Mouse (Mus musculus) retina, postnatal 1 day (tissue): ENCODE measurements around the gene Nudt3.
A peak's percentile ranks its signal among the peaks of the same experiment; 100 is the strongest.

Experiments
- DNase-seq: peaks from one replicate; pipeline ENCODE4 v3.0.0-alpha.2; 2012

Gene Nudt3

GRCm38 (mm10) chr17:27596376-27597190, 26.7 kb downstream of the Nudt3 start:
- no peak for DNase-seq

- DNase-seq = no peak
Measured at GRCm38 (mm10) chr17:27595659-27596375, 27.5 kb downstream of the Nudt3 start.

GRCm38 (mm10) chr17:27592565-27592910, 30.8 kb downstream of the Nudt3 start:
- DNase-seq = no peak

GRCm38 (mm10) chr17:27591826-27592564, 31.3 kb downstream of the Nudt3 start:
- DNase-seq = no peak

DNA sequence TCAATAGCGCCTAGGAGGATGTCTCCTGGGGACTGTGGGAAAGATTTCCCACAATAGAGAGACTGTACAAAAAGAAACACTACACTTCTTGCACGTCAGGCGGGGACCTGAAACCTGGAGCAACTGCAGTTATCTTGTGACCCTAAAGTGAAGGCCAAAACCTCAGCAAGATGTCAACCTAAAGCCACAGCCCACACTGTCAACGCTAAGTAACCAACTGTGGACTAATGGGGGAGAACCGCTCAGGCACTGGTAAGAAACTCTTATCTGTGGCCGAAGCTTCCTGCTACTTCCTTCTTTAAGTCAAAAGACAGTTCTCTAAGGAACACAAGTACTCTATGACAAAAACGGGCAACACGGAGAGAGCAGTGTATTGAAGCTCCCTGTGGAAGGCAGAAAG, 35.1 kb downstream of the Nudt3 start:
- DNase-seq = no peak

- no peak for DNase-seq
Measured at GRCm38 (mm10) chr17:27587252-27587651, 36.0 kb downstream of the Nudt3 start.

DNA sequence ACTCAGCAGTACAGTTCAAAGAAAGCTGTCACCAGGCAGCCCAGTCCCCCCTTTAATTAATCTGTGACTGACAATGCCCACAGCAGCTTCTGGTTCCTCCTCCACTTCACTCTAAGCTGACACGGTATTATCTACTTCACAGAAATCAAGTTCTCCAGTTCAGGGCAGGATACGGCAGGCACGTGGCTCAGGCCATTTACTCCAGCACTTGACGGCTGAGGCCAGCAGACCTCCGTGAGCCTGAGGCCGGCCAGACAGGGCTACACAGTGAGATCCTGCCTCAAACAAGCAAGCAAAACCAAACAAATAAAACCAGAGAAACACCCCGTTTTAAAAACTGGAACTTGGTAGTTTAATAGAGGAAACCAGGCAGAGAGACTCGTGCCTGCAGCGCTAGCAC, 36.6 kb downstream of the Nudt3 start:
- DNase-seq = no peak

DNA sequence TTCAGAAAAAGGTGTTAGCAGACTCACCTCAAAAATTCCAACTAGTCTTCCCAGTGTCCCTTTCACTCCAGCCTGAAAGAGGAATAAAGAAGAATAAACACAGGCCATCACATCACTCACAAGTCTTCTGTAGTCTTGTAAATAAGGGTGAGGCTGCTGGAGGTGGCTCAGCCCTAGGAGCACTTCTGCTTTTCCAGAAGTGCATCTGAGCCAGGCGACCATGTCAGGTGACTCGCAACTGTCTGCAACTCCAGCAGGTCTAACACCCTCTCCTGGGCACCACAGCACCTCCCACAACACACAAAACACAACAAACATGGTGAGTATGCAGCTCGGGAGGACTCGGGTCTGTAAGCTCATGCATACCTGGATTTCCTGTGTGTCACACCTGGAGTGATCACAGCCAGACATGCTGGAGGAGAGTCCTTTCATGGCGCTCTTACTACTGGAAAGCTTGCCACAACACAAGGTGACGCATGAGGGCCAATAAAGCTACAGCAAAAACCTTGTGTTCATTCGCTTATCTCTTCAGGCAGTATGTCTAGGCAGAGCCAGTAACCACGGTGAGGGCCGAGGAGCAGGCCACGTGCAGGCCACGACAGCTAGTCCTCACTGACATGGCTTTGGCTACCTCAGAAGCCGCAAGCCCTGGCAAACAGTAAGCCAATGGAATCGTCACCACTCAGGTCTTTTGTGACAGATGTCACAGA, 40.0 kb downstream of the Nudt3 start:
- no peak for DNase-seq

DNA sequence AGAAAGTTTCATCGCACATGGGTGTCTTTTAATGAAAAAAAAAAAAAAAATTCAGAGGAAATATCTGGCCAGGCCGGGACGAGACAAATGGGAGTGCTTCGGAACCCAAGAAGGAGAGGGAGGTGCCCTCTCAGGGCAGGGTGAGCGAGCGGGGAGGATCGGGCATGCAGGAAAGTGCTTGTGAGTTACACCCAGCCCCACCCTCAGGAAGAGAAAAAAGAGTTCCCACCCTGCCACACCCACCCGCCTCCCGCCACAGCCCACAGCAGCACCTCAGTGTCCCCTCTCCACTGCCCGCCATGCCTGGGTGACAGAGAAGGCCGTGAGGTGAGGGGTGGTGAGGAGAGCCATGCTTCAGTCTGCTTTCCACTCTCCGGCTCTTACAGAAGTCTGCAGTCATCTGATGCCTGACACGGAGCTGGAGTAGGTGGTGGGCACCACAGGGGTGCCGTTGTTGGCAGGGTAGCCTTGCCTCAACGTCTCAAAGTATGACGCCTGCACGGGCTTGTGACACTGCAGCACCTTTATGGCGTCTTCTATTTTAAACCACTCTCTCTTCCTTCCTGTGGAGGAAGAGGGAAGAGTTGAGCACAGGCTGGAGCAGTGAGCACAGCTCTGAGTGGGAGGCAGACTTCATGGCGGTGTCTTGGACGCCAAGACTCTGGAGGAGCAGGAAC, 42.8 kb downstream of the Nudt3 start:
- no peak for DNase-seq

GRCm38 (mm10) chr17:27579816-27580215, 43.5 kb downstream of the Nudt3 start:
- DNase-seq = no peak

- DNase-seq = no peak
Measured at GRCm38 (mm10) chr17:27578487-27578886, 44.8 kb downstream of the Nudt3 start.

- DNase-seq = peak; percentile 62
Measured at GRCm38 (mm10) chr17:27577468-27577867, 45.8 kb downstream of the Nudt3 start.

- DNase-seq = no peak
Measured at GRCm38 (mm10) chr17:27576056-27576455, 47.2 kb downstream of the Nudt3 start.

- DNase-seq = no peak
Measured at GRCm38 (mm10) chr17:27575116-27575776, 48.0 kb downstream of the Nudt3 start.

- DNase-seq = no peak
Measured at GRCm38 (mm10) chr17:27574470-27575115, 48.7 kb downstream of the Nudt3 start.

DNA sequence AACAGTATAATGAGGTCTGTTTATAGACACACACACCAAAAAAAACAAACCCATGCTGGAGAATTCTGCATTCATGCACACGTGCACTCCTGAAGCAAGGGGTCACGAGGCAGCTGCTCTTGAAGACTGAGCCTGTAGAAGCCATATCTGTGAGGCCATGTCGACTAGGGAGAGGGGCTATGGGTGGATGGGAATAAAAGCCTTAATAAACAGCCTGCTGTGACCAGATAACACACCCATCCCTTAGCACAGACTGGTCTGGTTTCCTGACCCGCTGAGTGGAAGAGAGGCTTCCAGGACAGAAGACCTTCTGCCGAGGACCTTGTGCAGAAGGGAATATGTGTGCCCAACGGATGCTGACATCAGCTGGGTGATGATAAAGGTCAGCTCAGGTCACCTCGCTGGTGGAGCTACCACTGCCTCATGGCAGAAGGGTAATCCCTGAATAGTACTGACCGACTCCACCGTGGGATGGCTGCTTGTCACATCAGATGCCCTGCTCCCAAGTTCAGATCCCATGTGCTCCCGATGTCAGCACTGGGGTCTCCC, 49.4 kb downstream of the Nudt3 start:
- no peak for DNase-seq

DNA sequence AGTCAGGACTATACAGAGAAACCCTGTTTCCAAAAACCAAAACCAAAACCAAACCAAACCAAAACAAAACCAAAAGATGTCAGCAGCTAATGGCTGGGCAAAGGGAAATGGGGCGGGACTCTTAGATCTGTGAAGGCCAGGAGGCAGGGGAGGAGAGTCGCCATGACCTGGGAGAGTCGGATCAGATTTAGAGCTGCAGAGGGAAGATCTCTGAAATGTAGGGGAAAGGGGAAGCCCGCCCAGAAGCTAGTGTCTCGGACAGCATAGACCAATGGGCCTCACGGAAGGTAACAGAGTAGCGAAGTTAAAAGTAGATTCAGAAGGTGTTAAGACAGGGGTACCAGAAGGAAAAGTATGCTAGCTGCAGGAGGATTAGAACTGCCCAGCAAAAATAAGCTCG, 52.0 kb downstream of the Nudt3 start:
- DNase-seq = no peak

DNA sequence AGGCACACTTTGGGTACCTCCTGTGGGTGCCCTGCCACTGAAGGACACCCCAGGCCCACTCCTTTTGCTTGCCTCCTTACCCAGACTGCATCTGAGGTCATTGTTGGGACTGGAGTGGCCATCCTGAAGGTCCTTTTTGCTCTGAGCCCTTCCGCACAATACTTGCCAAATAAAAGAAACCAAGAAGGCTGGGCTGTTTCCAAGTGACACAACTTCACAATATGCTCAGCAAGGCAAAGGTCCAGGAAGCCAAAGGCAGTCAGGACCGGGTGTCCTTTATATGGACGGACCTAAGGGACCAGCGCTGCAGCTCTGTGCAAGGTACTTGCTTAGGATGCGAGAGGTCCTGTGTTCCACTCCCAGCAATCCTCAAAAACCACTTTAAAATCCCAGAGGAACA, 55.1 kb downstream of the Nudt3 start:
- DNase-seq = no peak

DNA sequence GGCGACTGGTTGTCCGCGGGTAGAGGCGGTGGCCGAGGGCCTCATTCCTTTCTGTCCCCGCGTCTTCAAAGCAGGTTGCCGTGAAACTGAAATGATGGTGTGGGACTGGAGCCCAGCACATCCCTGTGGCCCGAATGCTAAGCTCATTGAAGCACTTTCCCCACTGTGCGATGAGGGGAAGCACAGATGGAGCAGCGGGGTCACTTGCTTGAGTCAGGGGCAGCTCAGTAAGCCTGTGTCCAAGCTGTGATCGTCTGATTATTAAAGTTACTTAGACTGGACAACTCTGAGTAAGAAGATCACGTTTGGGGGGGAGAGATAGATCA, 57.4 kb downstream of the Nudt3 start:
- no peak for DNase-seq

- DNase-seq = peak; percentile 96
Measured at GRCm38 (mm10) chr17:27565163-27565941, 57.9 kb downstream of the Nudt3 start, which contains the start of gene AI413582. TSS of gene AI413582 (minus strand) at chr17:27565756.
